Mouse (Mus musculus) adipose tissue, adult 10 weeks (tissue): ENCODE results near the gene Cpsf4. TPM values are rescaled to one million over a fixed set of nuclear protein-coding genes. Genes with fewer than 3 reads are reported as not detected.

ENCODE experiments used
- polyA plus RNA-seq: library from polyadenylated mRNA; stranded (reverse); fragments of 350-450 nt; fragmentation: Illumina TruSeq; extraction: RNeasy Lipid Tissue Mini Kit (QIAGEN cat#74804); gene quantifications from one replicate; pipeline ENCODE4 v1.2.3, GENCODE M21; 2014; ENCODE audit warnings: low read depth, low replicate concordance

Gene Cpsf4
- polyA plus RNA-seq, result 19.5 TPM

GRCm38 (mm10) chr5:145166536-145167305, at the start of gene Cpsf4, which contains the start of gene Ptcd1:
Cpsf4 (plus strand) TSS chr5:145167213.
Ptcd1 (minus strand) TSS chr5:145167108.

GRCm38 (mm10) chr5:145139571-145140519, 27.2 kb upstream of the Cpsf4 start, which contains the start of the genes Pdap1 and Bud31:
Pdap1 (minus strand) TSS chr5:145140238.
Bud31 (plus strand) TSS chr5:145140362.

GRCm38 (mm10) chr5:145191962-145192361, 24.9 kb downstream of the Cpsf4 start, which contains the start of gene Atp5j2:
Atp5j2 (minus strand) TSS chr5:145192062.

DNA sequence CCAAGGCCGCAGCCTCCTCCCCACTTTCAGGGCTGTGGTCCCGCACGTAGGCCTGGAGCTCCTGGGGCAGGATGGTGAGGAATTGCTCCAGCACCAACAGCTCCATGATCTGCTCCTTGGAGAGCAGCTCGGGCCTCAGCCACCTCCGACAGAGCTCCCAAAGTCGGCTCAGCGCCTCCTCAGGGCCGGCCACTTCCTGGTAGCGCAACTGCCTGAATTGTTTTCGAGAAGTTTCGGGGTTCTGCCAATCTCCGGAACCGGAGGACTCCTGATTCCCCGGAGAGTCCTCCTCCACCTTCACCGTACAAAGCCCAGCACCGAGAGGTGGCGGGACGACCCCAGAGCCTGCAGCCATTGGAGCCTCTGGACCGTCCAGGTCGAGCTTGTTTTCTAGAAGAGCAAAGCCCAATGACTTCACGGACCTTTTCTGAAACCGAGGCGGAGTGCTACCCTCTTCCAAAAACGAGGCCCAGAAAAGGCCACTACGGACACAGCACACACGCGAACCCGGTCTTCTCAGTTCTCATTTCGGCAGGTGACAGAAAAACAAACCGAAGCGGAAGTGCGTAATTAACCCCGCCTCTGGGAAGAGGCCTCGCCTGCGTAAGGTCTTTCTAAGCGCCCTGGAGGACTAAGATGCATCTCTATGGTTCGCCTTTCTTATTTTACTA, 34.4 kb downstream of the Cpsf4 start, which contains the start of gene Zkscan14:
Gene Zkscan14, minus strand, starts transcription at position 548 of the 671 bp plus-strand sequence.

GRCm38 (mm10) chr5:145203936-145204691, 37.1 kb downstream of the Cpsf4 start, which contains the start of gene Zkscan5:
Zkscan5 (plus strand) TSS chr5:145204562.

DNA sequence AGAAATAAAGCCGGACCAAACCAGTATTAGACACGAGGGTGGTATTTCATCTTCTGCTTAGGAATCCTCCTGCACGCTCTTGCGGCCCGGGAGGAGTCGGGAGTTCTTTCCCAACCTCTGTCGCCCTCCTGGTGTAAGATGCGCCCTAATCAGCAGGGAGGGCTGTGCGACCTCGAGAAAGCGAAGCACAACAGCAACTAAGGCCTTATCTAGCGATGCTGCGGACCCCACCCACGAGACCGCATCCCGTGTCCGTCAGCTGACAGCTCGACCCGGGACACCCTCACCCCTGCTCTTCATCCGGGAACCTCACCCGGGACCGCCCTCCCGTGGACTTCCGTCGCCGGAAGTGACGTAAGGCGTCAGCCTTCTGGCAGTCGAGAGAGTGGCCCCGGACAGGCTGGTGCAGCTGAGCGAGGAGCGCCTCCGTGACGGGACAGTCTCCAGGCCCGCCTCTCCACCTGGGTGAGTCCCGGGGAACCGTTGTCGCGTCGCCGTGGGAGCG, 64.4 kb downstream of the Cpsf4 start, which contains the start of gene Zfp655:
Gene Zfp655, plus strand, starts transcription at position 349 of the 505 bp plus-strand sequence.

Other genes with a start within 250 kb of the Cpsf4 start
- gene Smurf1, start 201.4 kb upstream of the Cpsf4 start, polyA plus RNA-seq, result 24.7 TPM
- gene Gm4871, start 134.5 kb upstream of the Cpsf4 start, polyA plus RNA-seq, result 1.9 TPM
- gene 1700018F24Rik, start 124.2 kb upstream of the Cpsf4 start, polyA plus RNA-seq, result 2.1 TPM
- 144 TPM for gene Arpc1a, start 83.4 kb upstream of the Cpsf4 start, polyA plus RNA-seq
- gene Kpna7, start 83.2 kb upstream of the Cpsf4 start, polyA plus RNA-seq, result 0.11 TPM
- gene Arpc1b, start 53.0 kb upstream of the Cpsf4 start, polyA plus RNA-seq, result 316 TPM
- 75.4 TPM for gene Pdap1, start 27.0 kb upstream of the Cpsf4 start, polyA plus RNA-seq
- gene Bud31, start 26.9 kb upstream of the Cpsf4 start, polyA plus RNA-seq, result 100 TPM
- 14.8 TPM for gene Ptcd1, start 105 bp upstream of the Cpsf4 start, polyA plus RNA-seq
- gene Atp5j2, start 24.8 kb downstream of the Cpsf4 start, polyA plus RNA-seq, result 228 TPM
- 8.3 TPM for gene Zkscan14, start 34.7 kb downstream of the Cpsf4 start, polyA plus RNA-seq
- 10.3 TPM for gene Zkscan5, start 37.3 kb downstream of the Cpsf4 start, polyA plus RNA-seq
- 23.3 TPM for gene Zfp655, start 64.5 kb downstream of the Cpsf4 start, polyA plus RNA-seq
- gene Zscan25, start 113.3 kb downstream of the Cpsf4 start, polyA plus RNA-seq, result 14.2 TPM
- gene Cyp3a57, start 178.1 kb downstream of the Cpsf4 start, polyA plus RNA-seq, result not detected